Mouse (Mus musculus) testis, adult 2 months (tissue): ENCODE results near the gene Defb47.

Experiments
- CTCF ChIP-seq: fragments of 200-500 bp; IDR thresholded peaks from 2 replicates; pipeline ENCODE4 v1.5.1; 2012; ENCODE audit warnings: low read depth, mild to moderate bottlenecking, inconsistent platforms, low read length, moderate library complexity; ENCODE audit not compliant: control insufficient read depth, insufficient read depth, insufficient replicate concordance
- POLR2A ChIP-seq: fragments of 200-500 bp; IDR thresholded peaks from 2 replicates; pipeline ENCODE4 v1.6.1; 2012; ENCODE audit warnings: low read depth, mild to moderate bottlenecking, inconsistent platforms, low read length, moderate library complexity; ENCODE audit not compliant: control insufficient read depth

- no peak for TF ChIP-seq CTCF
- TF ChIP-seq POLR2A = no peak
Measured at GRCm38 (mm10) chr14:63011471-63011870, 13.6 kb downstream of the Defb47 start, which contains the start of gene Defb43.
